Mouse (Mus musculus) intestine, embryonic 16.5 days (tissue): ENCODE data around the gene Fnbp1l. TPM values are rescaled to one million over a fixed set of nuclear protein-coding genes. Genes with fewer than 3 reads are reported as not detected.

Experiments
- ATAC-seq: fragments of 200-750 bp; cut with Nextera tagmentation; 2 replicates; pipeline ENCODE4 v1.8.0; 2017; ENCODE audit warnings: moderate TSS enrichment, moderate library complexity
- H3K27ac ChIP-seq: fragments of 300-500 bp; sonication (generic); 2 replicates; pipeline ENCODE4 v1.5.1; 2014; ENCODE audit warnings: mild to moderate bottlenecking, low read length
- H3K27me3 ChIP-seq: fragments of 300-500 bp; sonication (generic); replicated peaks from 2 replicates; pipeline ENCODE4 v1.6.1; 2014; ENCODE audit warnings: low read length, control low read depth, mixed read lengths; ENCODE audit not compliant: control insufficient read depth, insufficient read depth
- H3K36me3 ChIP-seq: fragments of 300-500 bp; sonication (generic); 2 replicates; pipeline ENCODE4 v1.6.1; 2014; ENCODE audit warnings: low read length, control low read depth; ENCODE audit not compliant: control insufficient read depth, insufficient read depth
- H3K4me1 ChIP-seq: fragments of 300-500 bp; sonication (generic); 2 replicates; pipeline ENCODE4 v1.6.1; 2014; ENCODE audit warnings: low read length, control low read depth, mixed read lengths; ENCODE audit not compliant: control insufficient read depth, insufficient read depth
- H3K4me2 ChIP-seq: fragments of 300-500 bp; sonication (generic); 2 replicates; pipeline ENCODE4 v1.6.1; 2014; ENCODE audit warnings: low read depth, low read length, control low read depth
- H3K4me3 ChIP-seq: fragments of 300-500 bp; sonication (generic); 2 replicates; pipeline ENCODE4 v1.5.1; 2014; ENCODE audit warnings: mild to moderate bottlenecking, low read length
- H3K9ac ChIP-seq: fragments of 300-500 bp; sonication (generic); 2 replicates; pipeline ENCODE4 v1.6.1; 2014; ENCODE audit warnings: low read depth, low read length
- H3K9me3 ChIP-seq: fragments of 300-500 bp; sonication (generic); 2 replicates; pipeline ENCODE4 v1.6.1; 2016; ENCODE audit warnings: low read length, control low read depth; ENCODE audit not compliant: control insufficient read depth
- WGBS: fragments of 180-500 bp; shearing (Covaris S2); extraction: QIAGEN DNeasy Blood & Tissue Kit; methylation state at CpG from one replicate; pipeline ENCODE4 v1.1.7; 2014; 5-methylcytosine and 5-hydroxymethylcytosine counted together
- polyA plus RNA-seq: library from polyadenylated mRNA; unstranded; fragments of >200 nt; fragmentation: Nextera tagmentation; extraction: Ambion mirVana; gene quantifications from 2 replicates; pipeline ENCODE4 v1.2.1, GENCODE M21; 2015

Gene Fnbp1l
- polyA plus RNA-seq, 1 experiment from 2014 or later = 29.6 TPM

DNA sequence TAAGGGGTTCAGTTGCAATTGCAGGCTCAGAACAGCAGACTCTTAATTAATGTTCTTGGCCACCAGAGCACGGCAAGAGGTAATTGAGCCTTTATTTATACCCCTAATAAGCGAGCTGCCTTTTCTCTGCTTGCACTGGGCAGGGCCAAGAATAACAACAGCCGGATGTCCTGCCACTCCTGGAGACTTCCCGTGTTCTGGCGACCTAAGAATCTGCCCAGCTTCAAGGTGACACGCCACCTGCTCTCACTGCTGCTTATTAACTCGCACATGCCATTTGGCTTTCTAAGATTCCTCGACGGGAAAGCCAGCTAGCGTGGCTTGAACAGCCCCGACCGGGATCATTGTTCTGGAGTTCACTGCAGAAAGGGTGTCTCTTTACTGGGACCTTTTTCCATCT is 15.7 kb upstream of the Fnbp1l start:
- Histone ChIP-seq H3K9me3 (no peaks in the 10 kb centered on the region), H3K4me2 (no peak overlapping the region), H3K4me3 (no peak overlapping the region), H3K27me3 (no peaks in the 10 kb centered on the region), H3K9ac (peak overlapping the region; percentile 41), H3K36me3 (no peaks in the 10 kb centered on the region), H3K27ac (0 out of 2 replicates have a peak overlapping the region, but pooled peaks have one; percentile 10), H3K4me1 (peaks cover 6% of the 10 kb centered on the region; the same call in 1 of the 2 replicates)
- ATAC-seq = peak; percentile 41; the same call in 1 of the 2 replicates
- 10% methylated on average over 12 of the region's 12 CpGs for WGBS

- WGBS = 19% methylated on average over 13 of the region's 13 CpGs
- peak; percentile 75 for ATAC-seq
- Histone ChIP-seq H3K27ac (no peak overlapping the region), H3K4me1 (peaks cover 5% of the 10 kb centered on the region; the same call in 1 of the 2 replicates), H3K4me3 (peak overlapping the region; percentile 22; the same call in 1 of the 2 replicates), H3K36me3 (no peaks in the 10 kb centered on the region), H3K4me2 (peak overlapping the region; percentile 42), H3K9me3 (no peaks in the 10 kb centered on the region), H3K9ac (no peak overlapping the region), H3K27me3 (no peaks in the 10 kb centered on the region)
Observed at GRCm38 (mm10) chr3:122629580-122629979, 10.1 kb upstream of the Fnbp1l start.

DNA sequence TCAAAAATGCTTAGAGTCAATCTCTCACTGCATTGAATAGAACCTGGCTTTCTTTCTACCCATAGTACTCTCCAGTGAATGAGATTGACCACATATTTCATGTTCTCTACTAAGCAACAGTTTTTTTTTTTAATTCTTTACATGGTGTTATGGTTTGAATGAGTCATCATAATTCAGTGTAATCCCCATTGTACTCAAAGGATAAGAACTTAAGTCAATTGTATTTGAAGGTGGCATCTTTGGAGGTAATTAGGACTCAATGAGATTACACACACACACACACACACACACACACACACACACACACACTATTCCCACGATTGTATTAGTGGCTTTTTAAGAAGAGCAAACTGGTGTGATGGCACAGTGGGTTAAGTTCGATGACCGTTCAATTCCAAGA is 9.4 kb upstream of the Fnbp1l start:
- Histone ChIP-seq H3K9me3 (no peaks in the 10 kb centered on the region), H3K4me1 (peaks cover 5% of the 10 kb centered on the region; the same call in 1 of the 2 replicates), H3K4me3 (no peak overlapping the region), H3K27ac (no peak overlapping the region), H3K4me2 (no peak overlapping the region), H3K27me3 (no peaks in the 10 kb centered on the region), H3K9ac (no peak overlapping the region), H3K36me3 (no peaks in the 10 kb centered on the region)
- ATAC-seq = 0 out of 2 replicates have a peak, but pooled peaks have one; percentile 7
- 84% methylated on average over 3 of the region's 3 CpGs for WGBS

- WGBS = 93% methylated on average over 10 of the region's 10 CpGs
- no peak overlapping the region for H3K4me2 ChIP-seq
- ATAC-seq = 0 out of 2 replicates have a peak, but pooled peaks have one; percentile 43
- H3K36me3 ChIP-seq = no peaks in the 10 kb centered on the region
- H3K27me3 ChIP-seq = no peaks in the 10 kb centered on the region
- H3K9me3 ChIP-seq = no peaks in the 10 kb centered on the region
- peaks cover 5% of the 10 kb centered on the region; the same call in 1 of the 2 replicates for H3K4me1 ChIP-seq
- no peak overlapping the region for H3K9ac ChIP-seq
- no peak overlapping the region for H3K27ac ChIP-seq
- no peak overlapping the region for H3K4me3 ChIP-seq
Observed at GRCm38 (mm10) chr3:122628546-122628945, 9.0 kb upstream of the Fnbp1l start.

- Histone ChIP-seq H3K27ac (no peak overlapping the region), H3K9ac (no peak overlapping the region), H3K4me2 (no peak overlapping the region), H3K4me1 (peaks cover 5% of the 10 kb centered on the region; the same call in 1 of the 2 replicates), H3K4me3 (no peak overlapping the region), H3K36me3 (no peaks in the 10 kb centered on the region), H3K27me3 (no peaks in the 10 kb centered on the region), H3K9me3 (no peaks in the 10 kb centered on the region)
- ATAC-seq = no peak
- 67% methylated on average over 6 of the region's 6 CpGs for WGBS
Observed at GRCm38 (mm10) chr3:122627846-122628245, 8.3 kb upstream of the Fnbp1l start.

DNA sequence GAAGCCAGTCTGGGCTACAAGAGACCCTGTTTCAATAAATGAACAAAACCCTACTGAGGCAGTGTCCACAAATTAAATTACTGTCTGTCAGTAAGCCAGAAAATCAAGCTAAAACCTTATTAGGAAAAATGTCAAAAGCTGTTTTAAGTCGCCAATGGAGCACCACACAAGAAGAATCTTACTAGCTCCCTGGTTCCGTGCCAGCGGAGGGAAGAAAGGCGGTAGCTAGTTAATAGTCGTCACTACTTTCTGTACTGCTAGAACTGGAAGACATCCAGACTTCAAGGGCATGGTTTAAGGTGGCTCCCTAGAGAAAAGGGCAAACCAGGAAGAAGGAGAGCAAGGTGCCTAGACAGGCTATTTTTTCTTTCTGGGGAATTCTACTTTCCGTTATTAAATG is 5.1 kb upstream of the Fnbp1l start:
- ATAC-seq = no peak
- H3K4me2 ChIP-seq = no peak overlapping the region
- no peaks in the 10 kb centered on the region for H3K36me3 ChIP-seq
- WGBS = 49% methylated on average over 6 of the region's 6 CpGs
- no peaks in the 10 kb centered on the region for H3K27me3 ChIP-seq
- H3K27ac ChIP-seq = no peak overlapping the region
- H3K9ac ChIP-seq = no peak overlapping the region
- no peak overlapping the region for H3K4me3 ChIP-seq
- peaks cover 6% of the 10 kb centered on the region; the same call in 1 of the 2 replicates for H3K4me1 ChIP-seq
- no peaks in the 10 kb centered on the region for H3K9me3 ChIP-seq

DNA sequence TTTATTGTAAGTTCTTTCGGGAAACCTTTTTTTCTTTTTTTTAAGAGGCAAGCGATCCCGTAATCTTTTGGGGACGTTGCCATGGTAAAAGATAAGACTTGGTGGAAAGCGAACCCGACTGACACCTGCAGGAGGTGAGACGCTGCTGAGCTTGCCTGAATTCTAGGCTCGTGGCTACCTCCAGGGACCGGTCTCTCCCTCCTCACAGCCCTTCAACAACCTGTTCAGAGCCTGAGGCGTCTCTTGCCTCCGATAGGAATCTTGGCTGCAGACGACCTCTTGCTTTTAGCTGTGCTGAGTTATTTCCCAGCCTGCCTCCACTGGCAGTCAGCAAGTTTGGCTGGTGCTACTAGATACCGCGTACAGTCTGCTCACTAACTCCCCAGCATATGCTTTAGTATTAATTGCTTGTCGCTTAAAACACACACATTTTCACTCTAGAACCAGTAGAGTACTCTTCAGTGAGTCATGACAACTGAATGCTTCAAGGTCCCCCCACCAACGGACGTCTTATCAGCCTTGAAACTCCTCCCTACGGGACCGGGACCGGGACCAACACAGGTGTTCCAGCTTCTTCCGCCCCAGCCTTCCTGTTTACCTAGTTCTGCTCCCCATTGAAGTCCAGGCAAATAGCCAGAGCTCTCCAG is 893 bp upstream of the Fnbp1l start:
- WGBS = under 1% methylated on average over 21 of the region's 21 CpGs
- peak overlapping the region; percentile 85 for H3K4me3 ChIP-seq
- no peaks in the 10 kb centered on the region for H3K36me3 ChIP-seq
- ATAC-seq = peak; percentile 61
- peak overlapping the region; percentile 65 for H3K4me2 ChIP-seq
- H3K4me1 ChIP-seq = peaks cover 13% of the 10 kb centered on the region
- peak overlapping the region; percentile 98 for H3K27ac ChIP-seq
- H3K27me3 ChIP-seq = no peaks in the 10 kb centered on the region
- no peaks in the 10 kb centered on the region for H3K9me3 ChIP-seq
- peak overlapping the region; percentile 97 for H3K9ac ChIP-seq

DNA sequence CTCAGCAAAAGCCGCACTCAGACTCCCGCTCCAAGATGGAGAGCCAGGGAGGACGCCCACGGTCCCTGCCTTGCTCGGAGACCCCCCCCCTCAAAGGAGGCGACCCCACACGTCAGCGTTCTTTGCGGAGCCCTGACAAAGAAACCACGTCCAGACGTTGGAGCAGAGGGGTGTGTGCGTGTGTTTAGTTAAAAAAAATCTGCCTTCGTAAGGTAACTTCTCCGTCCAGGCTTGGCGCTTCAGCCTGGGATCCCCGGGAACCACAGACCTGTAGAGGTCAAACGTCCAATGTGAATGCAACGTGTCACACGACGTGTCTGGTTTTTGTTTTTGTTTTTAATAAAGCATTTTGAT is 393 bp upstream of the Fnbp1l start:
- WGBS = under 1% methylated on average over 20 of the region's 20 CpGs
- Histone ChIP-seq H3K4me1 (peaks cover 13% of the 10 kb centered on the region), H3K9me3 (no peaks in the 10 kb centered on the region), H3K27ac (peak overlapping the region; percentile 98), H3K36me3 (no peaks in the 10 kb centered on the region), H3K4me3 (peak overlapping the region; percentile 85), H3K9ac (peak overlapping the region; percentile 97), H3K4me2 (peak overlapping the region; percentile 65), H3K27me3 (no peaks in the 10 kb centered on the region)
- peak; percentile 62 for ATAC-seq

DNA sequence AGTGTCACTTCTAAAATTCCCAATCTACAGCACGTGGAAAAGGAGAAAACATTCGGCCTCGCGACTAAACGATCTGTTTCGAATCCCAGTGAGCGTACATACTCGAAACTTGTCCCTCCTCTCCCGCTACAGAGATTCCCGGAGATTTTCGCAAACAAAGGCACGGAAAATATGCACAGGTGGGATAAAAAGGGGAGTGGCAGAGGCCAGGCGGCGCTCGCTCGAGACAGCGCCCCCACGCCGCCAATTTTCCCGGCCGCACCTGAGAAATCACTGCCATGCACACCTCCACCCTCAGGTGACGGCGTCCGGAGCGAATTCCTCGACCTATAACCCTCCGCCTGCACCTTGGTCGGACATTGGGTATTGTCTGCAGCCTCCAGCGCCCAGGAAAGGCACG is 1.1 kb downstream of the Fnbp1l start:
- under 1% methylated on average over 30 of the region's 30 CpGs for WGBS
- H3K4me1 ChIP-seq = peaks cover 14% of the 10 kb centered on the region
- peak; percentile 21; the same call in 1 of the 2 replicates for ATAC-seq
- H3K4me2 ChIP-seq = peak overlapping the region; percentile 72
- no peaks in the 10 kb centered on the region for H3K27me3 ChIP-seq
- H3K27ac ChIP-seq = peak overlapping the region; percentile 98
- H3K36me3 ChIP-seq = no peaks in the 10 kb centered on the region
- peak overlapping the region; percentile 85 for H3K4me3 ChIP-seq
- no peaks in the 10 kb centered on the region for H3K9me3 ChIP-seq
- H3K9ac ChIP-seq = peak overlapping the region; percentile 97
